Mouse (Mus musculus) kidney, postnatal 10 days (tissue): ENCODE results near the gene Megf11.

Experiments
- DNase-seq: peaks from one replicate; pipeline ENCODE4 v3.0.0; 2021; ENCODE audit warnings: mixed read lengths

Gene Megf11

GRCm38 (mm10) chr9:64395238-64395920, 10.0 kb downstream of the Megf11 start:
- DNase-seq = no peak

- peak; percentile 72 for DNase-seq
These were observed 11.7 kb downstream of the Megf11 start for GRCm38 (mm10) chr9:64397108-64397507.

- no peak for DNase-seq
These were observed 13.7 kb downstream of the Megf11 start for GRCm38 (mm10) chr9:64399121-64399520.

- DNase-seq = no peak
These were observed 16.7 kb downstream of the Megf11 start for GRCm38 (mm10) chr9:64402141-64402540.

GRCm38 (mm10) chr9:64406841-64407240, 21.4 kb downstream of the Megf11 start:
- DNase-seq = peak; percentile 71

GRCm38 (mm10) chr9:64407390-64407970, 22.1 kb downstream of the Megf11 start:
- no peak for DNase-seq

GRCm38 (mm10) chr9:64408821-64409220, 23.4 kb downstream of the Megf11 start:
- peak; percentile 38 for DNase-seq

- DNase-seq = no peak
These were observed 35.0 kb downstream of the Megf11 start for GRCm38 (mm10) chr9:64420471-64420870.

GRCm38 (mm10) chr9:64421986-64422616, 36.7 kb downstream of the Megf11 start:
- DNase-seq = no peak

GRCm38 (mm10) chr9:64423912-64424311, 38.5 kb downstream of the Megf11 start:
- no peak for DNase-seq

- no peak for DNase-seq
These were observed 50.7 kb downstream of the Megf11 start for GRCm38 (mm10) chr9:64436121-64436520.

GRCm38 (mm10) chr9:64440101-64440500, 54.7 kb downstream of the Megf11 start:
- DNase-seq = no peak

GRCm38 (mm10) chr9:64445981-64446380, 60.6 kb downstream of the Megf11 start:
- DNase-seq = no peak

- DNase-seq = no peak
These were observed 61.6 kb downstream of the Megf11 start for GRCm38 (mm10) chr9:64447070-64447469.

GRCm38 (mm10) chr9:64447522-64447921, 62.1 kb downstream of the Megf11 start:
- peak; percentile 76 for DNase-seq

- no peak for DNase-seq
These were observed 67.3 kb downstream of the Megf11 start for GRCm38 (mm10) chr9:64452769-64453168.

GRCm38 (mm10) chr9:64454196-64454595, 68.8 kb downstream of the Megf11 start:
- no peak for DNase-seq

- DNase-seq = no peak
These were observed 70.5 kb downstream of the Megf11 start for GRCm38 (mm10) chr9:64455910-64456309.

GRCm38 (mm10) chr9:64457596-64457995, 72.2 kb downstream of the Megf11 start:
- DNase-seq = peak; percentile 55

- DNase-seq = no peak
These were observed 76.3 kb downstream of the Megf11 start for GRCm38 (mm10) chr9:64461568-64462308.

- no peak for DNase-seq
These were observed 77.4 kb downstream of the Megf11 start for GRCm38 (mm10) chr9:64462870-64463269.

GRCm38 (mm10) chr9:64466090-64466489, 80.7 kb downstream of the Megf11 start:
- DNase-seq = peak; percentile 55

- DNase-seq = no peak
These were observed 81.1 kb downstream of the Megf11 start for GRCm38 (mm10) chr9:64466564-64466963.
